Mouse (Mus musculus): Measurements from ENCODE around the gene Nmral1.
"Not testable (repeated sequence)": the region's sequence is repeated elsewhere in the genome, so short reads cannot be mapped to it uniquely, and the experiment has no call there.

Gene Nmral1

GRCm38 (mm10) chr16:4717866-4718265 lies 1.3 kb downstream of the Nmral1 start:
- no peak for DNase-seq (ENCODE audit: extremely low spot score, low read depth, low spot score)

- no peak for DNase-seq (ENCODE audit: extremely low spot score, low read depth, low spot score)
These were observed 5.1 kb downstream of the Nmral1 start for GRCm38 (mm10) chr16:4713861-4714710.

- DNase-seq (ENCODE audit: extremely low spot score, low read depth, low spot score) = no peak
These were observed 8.0 kb downstream of the Nmral1 start for GRCm38 (mm10) chr16:4711173-4711572.

- no peak for DNase-seq (ENCODE audit: extremely low spot score, low read depth, low spot score)
These were observed 13.6 kb downstream of the Nmral1 start for GRCm38 (mm10) chr16:4705541-4705940.

- no peak for DNase-seq (ENCODE audit: extremely low spot score, low read depth, low spot score)
These were observed 16.5 kb downstream of the Nmral1 start for GRCm38 (mm10) chr16:4702646-4703045.

GRCm38 (mm10) chr16:4701211-4701610 lies 17.9 kb downstream of the Nmral1 start:
- DNase-seq (ENCODE audit: extremely low spot score, low read depth, low spot score) = no peak

GRCm38 (mm10) chr16:4689371-4689770 lies 29.8 kb downstream of the Nmral1 start:
- not testable (repeated sequence) for DNase-seq (ENCODE audit: extremely low spot score, low read depth, low spot score)

- no peak for DNase-seq (ENCODE audit: extremely low spot score, low read depth, low spot score)
These were observed 34.7 kb downstream of the Nmral1 start for GRCm38 (mm10) chr16:4684457-4684791.

- peak; percentile 95 for DNase-seq (ENCODE audit: extremely low spot score, low read depth, low spot score)
These were observed 35.3 kb downstream of the Nmral1 start for GRCm38 (mm10) chr16:4683581-4684456.

GRCm38 (mm10) chr16:4683193-4683580 lies 36.0 kb downstream of the Nmral1 start:
- DNase-seq (ENCODE audit: extremely low spot score, low read depth, low spot score) = no peak

GRCm38 (mm10) chr16:4682628-4683179 lies 36.5 kb downstream of the Nmral1 start:
- no peak for DNase-seq (ENCODE audit: extremely low spot score, low read depth, low spot score)

- DNase-seq (ENCODE audit: extremely low spot score, low read depth, low spot score) = not testable (repeated sequence)
These were observed 38.2 kb downstream of the Nmral1 start for GRCm38 (mm10) chr16:4680922-4681455.

- DNase-seq (ENCODE audit: extremely low spot score, low read depth, low spot score) = peak; percentile 78
These were observed 39.8 kb downstream of the Nmral1 start, which contains the start of gene Coro7 for GRCm38 (mm10) chr16:4679121-4680018. Gene Coro7 (minus strand): TSS chr16:4679777.

- no peak for DNase-seq (ENCODE audit: extremely low spot score, low read depth, low spot score)
These were observed 41.1 kb downstream of the Nmral1 start for GRCm38 (mm10) chr16:4678080-4678479.

- no peak for DNase-seq (ENCODE audit: extremely low spot score, low read depth, low spot score)
These were observed 42.3 kb downstream of the Nmral1 start for GRCm38 (mm10) chr16:4676836-4677235.

GRCm38 (mm10) chr16:4674091-4674490 lies 45.1 kb downstream of the Nmral1 start:
- no peak for DNase-seq (ENCODE audit: extremely low spot score, low read depth, low spot score)

- no peak for DNase-seq (ENCODE audit: extremely low spot score, low read depth, low spot score)
These were observed 48.8 kb downstream of the Nmral1 start for GRCm38 (mm10) chr16:4670317-4670716.

- peak; percentile 94 for DNase-seq (ENCODE audit: extremely low spot score, low read depth, low spot score)
These were observed 51.9 kb downstream of the Nmral1 start for GRCm38 (mm10) chr16:4667190-4667808.

- DNase-seq (ENCODE audit: extremely low spot score, low read depth, low spot score) = no peak
These were observed 53.4 kb downstream of the Nmral1 start for GRCm38 (mm10) chr16:4665726-4666125.

- no peak for DNase-seq (ENCODE audit: extremely low spot score, low read depth, low spot score)
These were observed 55.4 kb downstream of the Nmral1 start for GRCm38 (mm10) chr16:4663806-4664205.

Measured in hindlimb bud, embryonic 11.5 days (tissue).